Mouse (Mus musculus) cortical plate, adult 2 months (tissue): ENCODE data around the gene C1qtnf7.

Source experiments
- CTCF ChIP-seq: fragments of 200-500 bp; IDR thresholded peaks from 2 replicates; pipeline ENCODE4 v1.5.1; 2011; ENCODE audit warnings: mild to moderate bottlenecking, control low read depth, low read length; ENCODE audit not compliant: insufficient read depth; ENCODE audit errors: extremely low read depth
- POLR2A ChIP-seq: fragments of 200-500 bp; IDR thresholded peaks from 2 replicates; pipeline ENCODE4 v1.6.1; 2011; ENCODE audit warnings: mild to moderate bottlenecking, low read length, control low read depth; ENCODE audit not compliant: insufficient read depth; ENCODE audit errors: extremely low read depth

- no peak for TF ChIP-seq CTCF
- no peak for TF ChIP-seq POLR2A
Measured at GRCm38 (mm10) chr5:43569720-43570359, 54.5 kb downstream of the C1qtnf7 start.
